Mouse (Mus musculus): ENCODE data around the gene Mtfr1l. TPM values are rescaled to one million over a fixed set of nuclear protein-coding genes. Genes with fewer than 3 reads are reported as not detected.
"Not testable (repeated sequence)": the region's sequence is repeated elsewhere in the genome, so short reads cannot be mapped to it uniquely, and the experiment has no call there.

Gene Mtfr1l
- polyA plus RNA-seq, 1 experiment from 2014 or later: 45.6 TPM

- no peak overlapping the region for H3K4me3 ChIP-seq (ENCODE audit: inconsistent target)
- peak overlapping the region; percentile 42 for H3K27ac ChIP-seq
- WGBS (ENCODE audit: missing documents): 82% methylated on average over 8 of the region's 8 CpGs
- no peaks in the 10 kb centered on the region for H3K36me3 ChIP-seq (ENCODE audit: inconsistent target)
- peaks cover 94% of the 10 kb centered on the region for H3K79me2 ChIP-seq (ENCODE audit: inconsistent target)
Observed at GRCm38 (mm10) chr4:134516981-134517380, 18.2 kb downstream of the Mtfr1l start.

GRCm38 (mm10) chr4:134515614-134516013 lies 19.6 kb downstream of the Mtfr1l start:
- H3K27ac ChIP-seq: no peak overlapping the region
- H3K36me3 ChIP-seq (ENCODE audit: inconsistent target): no peaks in the 10 kb centered on the region
- no peak overlapping the region for H3K4me3 ChIP-seq (ENCODE audit: inconsistent target)
- peaks cover 92% of the 10 kb centered on the region for H3K79me2 ChIP-seq (ENCODE audit: inconsistent target)
- 75% methylated on average over 7 of the region's 7 CpGs for WGBS (ENCODE audit: missing documents)

GRCm38 (mm10) chr4:134514309-134514930 lies 20.8 kb downstream of the Mtfr1l start:
- no peak overlapping the region for H3K4me3 ChIP-seq (ENCODE audit: inconsistent target)
- WGBS (ENCODE audit: missing documents): 95% methylated on average over 11 of the region's 11 CpGs

GRCm38 (mm10) chr4:134512798-134513197 lies 22.4 kb downstream of the Mtfr1l start:
- 3% methylated on average over 12 of the region's 15 CpGs for WGBS (ENCODE audit: missing documents)
- peaks cover 63% of the 10 kb centered on the region for H3K79me2 ChIP-seq (ENCODE audit: inconsistent target)
- H3K4me3 ChIP-seq (ENCODE audit: inconsistent target): peak overlapping the region; percentile 55
- peaks cover 5% of the 10 kb centered on the region for H3K36me3 ChIP-seq (ENCODE audit: inconsistent target)
- H3K27ac ChIP-seq: peak overlapping the region; percentile 35

More at GRCm38 (mm10) chr4:134514309-134514930, 20.8 kb downstream of the Mtfr1l start:
- Histone ChIP-seq H3K79me2 (ENCODE audit: inconsistent target) (peaks cover 80% of the 10 kb centered on the region), H3K27ac (no peak overlapping the region), H3K36me3 (ENCODE audit: inconsistent target) (no peaks in the 10 kb centered on the region)

DNA sequence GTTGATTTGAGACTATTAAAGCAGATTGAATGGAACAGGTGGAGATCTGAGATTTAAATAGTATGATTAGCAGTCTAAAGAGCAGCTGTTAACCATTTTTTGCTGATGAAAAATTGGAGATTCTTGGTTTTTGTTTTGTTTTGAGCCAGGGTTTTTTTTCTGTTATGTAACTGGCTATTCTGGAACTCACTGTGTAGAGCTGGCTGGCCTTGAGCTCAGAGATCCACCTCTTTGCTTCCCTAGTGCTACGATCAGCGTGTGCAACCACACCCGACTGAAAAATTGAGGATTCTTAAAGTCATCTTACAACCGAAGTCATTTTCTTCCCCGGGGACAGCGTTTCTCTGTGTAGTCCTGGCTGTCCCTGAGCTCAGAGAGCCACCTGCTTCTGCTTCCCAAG lies 23.5 kb downstream of the Mtfr1l start:
- Histone ChIP-seq H3K27ac (peak overlapping the region; percentile 48), H3K79me2 (ENCODE audit: inconsistent target) (peaks cover 63% of the 10 kb centered on the region), H3K4me3 (ENCODE audit: inconsistent target) (peak overlapping the region; percentile 55), H3K36me3 (ENCODE audit: inconsistent target) (peaks cover 13% of the 10 kb centered on the region)
- 34% methylated on average over 6 of the region's 6 CpGs for WGBS (ENCODE audit: missing documents)

DNA sequence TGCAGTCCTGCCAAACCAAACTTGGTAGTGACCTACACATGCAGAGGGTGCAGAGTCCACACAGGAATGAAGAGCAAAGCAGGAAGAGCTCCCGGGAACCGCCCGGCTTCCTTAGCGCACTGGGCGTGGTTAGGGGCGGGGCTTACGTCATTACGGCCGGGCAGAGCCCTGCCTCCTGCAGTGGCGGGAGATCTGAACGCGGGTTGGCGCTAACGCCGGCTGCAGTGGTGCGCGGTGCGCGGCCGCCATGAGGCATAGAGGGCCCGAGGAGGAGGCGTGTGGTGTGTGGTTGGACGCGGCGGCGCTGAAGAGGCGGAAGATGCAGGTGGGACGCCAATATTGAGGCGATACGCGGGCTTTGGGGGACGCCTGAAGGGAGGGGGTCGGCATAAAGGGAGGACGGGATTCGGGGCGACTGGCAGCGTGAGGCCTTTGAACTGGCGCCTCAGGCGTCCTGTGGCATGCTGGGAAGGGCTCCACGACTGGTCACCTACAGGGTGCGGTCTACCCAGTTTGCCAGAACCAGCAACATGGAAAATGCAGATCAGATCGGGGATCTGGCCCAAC lies 24.3 kb downstream of the Mtfr1l start, which contains the start of gene Aunip:
Gene Aunip, plus strand, starts transcription at position 155 of the 567 bp plus-strand sequence.
- Histone ChIP-seq H3K79me2 (ENCODE audit: inconsistent target) (peaks cover 56% of the 10 kb centered on the region), H3K36me3 (ENCODE audit: inconsistent target) (peaks cover 13% of the 10 kb centered on the region), H3K4me3 (ENCODE audit: inconsistent target) (peak within 1 kb of the TSS; percentile 55), H3K27ac (peak within 1 kb of the TSS; percentile 48)
- WGBS (ENCODE audit: missing documents): under 1% methylated on average over 42 of the region's 42 CpGs

- WGBS (ENCODE audit: missing documents): 93% methylated on average over 4 of the region's 4 CpGs
- H3K27ac ChIP-seq: no peak overlapping the region
Observed at GRCm38 (mm10) chr4:134510396-134510795, 24.8 kb downstream of the Mtfr1l start.

GRCm38 (mm10) chr4:134506713-134507112 lies 28.5 kb downstream of the Mtfr1l start:
- Histone ChIP-seq H3K27ac (no peak overlapping the region), H3K4me3 (ENCODE audit: inconsistent target) (no peak overlapping the region), H3K79me2 (ENCODE audit: inconsistent target) (peaks cover 49% of the 10 kb centered on the region), H3K36me3 (ENCODE audit: inconsistent target) (peaks cover 13% of the 10 kb centered on the region)
- WGBS (ENCODE audit: missing documents): 94% methylated on average over 19 of the region's 19 CpGs

More at GRCm38 (mm10) chr4:134510396-134510795, 24.8 kb downstream of the Mtfr1l start:
- Histone ChIP-seq H3K36me3 (ENCODE audit: inconsistent target) (peaks cover 13% of the 10 kb centered on the region), H3K4me3 (ENCODE audit: inconsistent target) (no peak overlapping the region), H3K79me2 (ENCODE audit: inconsistent target) (peaks cover 53% of the 10 kb centered on the region)

DNA sequence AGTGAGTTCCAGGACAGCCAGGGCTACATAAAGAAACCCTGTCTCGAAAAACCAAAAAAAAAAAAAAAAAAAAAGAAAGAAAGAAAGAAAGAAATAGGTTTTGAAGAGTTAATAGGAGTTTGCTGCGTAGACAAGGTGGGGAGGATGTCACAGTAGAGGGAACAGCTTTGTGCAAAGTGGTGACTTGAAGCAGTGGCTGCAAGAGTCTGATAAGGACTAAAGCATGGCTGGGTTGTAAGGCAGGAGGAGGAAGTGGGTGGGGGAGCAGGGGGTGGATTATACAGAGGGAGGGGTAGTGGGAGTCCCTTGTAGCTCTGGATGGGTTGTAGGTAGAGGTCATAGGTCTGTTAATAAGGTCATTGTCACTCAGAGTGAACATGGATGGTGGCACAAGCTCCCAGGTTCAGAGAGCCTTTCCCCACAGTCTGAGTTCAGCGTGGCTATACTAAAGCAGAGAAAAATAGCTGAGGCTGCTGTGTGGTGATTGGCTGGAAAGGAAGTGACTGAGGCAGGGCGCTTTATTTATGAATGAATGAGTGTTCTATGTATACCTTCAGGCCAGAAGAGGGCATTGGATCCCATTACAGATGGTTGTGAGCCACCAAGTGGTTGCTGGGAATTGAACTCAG lies 29.1 kb downstream of the Mtfr1l start:
- no peak overlapping the region for H3K27ac ChIP-seq
- H3K79me2 ChIP-seq (ENCODE audit: inconsistent target): peaks cover 51% of the 10 kb centered on the region
- no peak overlapping the region for H3K4me3 ChIP-seq (ENCODE audit: inconsistent target)
- 75% methylated on average over 3 of the region's 4 CpGs for WGBS (ENCODE audit: missing documents)
- H3K36me3 ChIP-seq (ENCODE audit: inconsistent target): peaks cover 17% of the 10 kb centered on the region

- 78% methylated on average over 4 of the region's 4 CpGs for WGBS (ENCODE audit: missing documents)
- H3K27ac ChIP-seq: no peak overlapping the region
- peaks cover 59% of the 10 kb centered on the region for H3K79me2 ChIP-seq (ENCODE audit: inconsistent target)
- no peak overlapping the region for H3K4me3 ChIP-seq (ENCODE audit: inconsistent target)
- peaks cover 25% of the 10 kb centered on the region for H3K36me3 ChIP-seq (ENCODE audit: inconsistent target)
Observed at GRCm38 (mm10) chr4:134505303-134505789, 29.8 kb downstream of the Mtfr1l start.

DNA sequence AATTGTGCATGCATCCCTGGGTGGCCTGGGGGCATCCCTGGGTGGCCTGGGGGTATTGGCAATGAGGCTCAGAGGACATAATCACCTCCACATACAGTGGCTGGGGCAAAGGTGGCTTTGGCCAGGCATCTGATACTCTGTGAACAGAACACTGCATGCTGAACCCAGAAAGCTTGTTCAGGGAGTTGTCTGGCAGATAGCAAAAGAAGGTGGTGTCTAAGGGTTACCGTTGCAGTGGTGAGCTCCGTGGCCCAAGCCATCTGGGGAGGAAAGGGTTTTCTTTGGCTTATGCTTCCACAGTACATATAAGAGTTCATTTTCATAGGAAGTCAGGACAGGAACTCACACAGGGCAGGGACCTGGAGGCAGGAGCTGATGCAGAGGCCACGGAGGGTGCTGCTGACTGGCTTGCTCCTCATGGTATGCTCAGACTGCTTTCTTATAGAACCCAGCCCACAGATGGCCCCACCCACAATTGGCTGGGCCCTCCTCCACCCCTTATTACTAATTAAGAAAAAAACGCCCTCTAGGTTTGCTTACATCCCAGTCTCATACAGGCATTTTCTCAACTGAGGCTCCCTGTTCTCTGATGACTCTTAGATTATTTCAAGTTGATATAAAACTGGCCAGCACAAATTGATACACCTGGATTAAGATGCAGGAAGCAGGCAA lies 31.4 kb downstream of the Mtfr1l start:
- 92% methylated on average over 4 of the region's 4 CpGs for WGBS (ENCODE audit: missing documents)
- H3K27ac ChIP-seq: no peak overlapping the region
- H3K4me3 ChIP-seq (ENCODE audit: inconsistent target): no peak overlapping the region
- H3K79me2 ChIP-seq (ENCODE audit: inconsistent target): peaks cover 74% of the 10 kb centered on the region
- H3K36me3 ChIP-seq (ENCODE audit: inconsistent target): peaks cover 26% of the 10 kb centered on the region

- 97% methylated on average over 6 of the region's 6 CpGs for WGBS (ENCODE audit: missing documents)
- Histone ChIP-seq H3K36me3 (ENCODE audit: inconsistent target) (peaks cover 13% of the 10 kb centered on the region; the same call in 1 of the 2 replicates), H3K79me2 (ENCODE audit: inconsistent target) (peaks cover 82% of the 10 kb centered on the region), H3K27ac (no peak overlapping the region), H3K4me3 (ENCODE audit: inconsistent target) (no peak overlapping the region)
Observed at GRCm38 (mm10) chr4:134501095-134501494, 34.1 kb downstream of the Mtfr1l start.

- peaks cover 13% of the 10 kb centered on the region; the same call in 1 of the 2 replicates for H3K36me3 ChIP-seq (ENCODE audit: inconsistent target)
- WGBS (ENCODE audit: missing documents): 39% methylated on average over 6 of the region's 6 CpGs
- not testable (repeated sequence) for H3K27ac ChIP-seq; H3K4me3 ChIP-seq (ENCODE audit: inconsistent target)
- peaks cover 70% of the 10 kb centered on the region for H3K79me2 ChIP-seq (ENCODE audit: inconsistent target)
Observed at GRCm38 (mm10) chr4:134498983-134499382, 36.2 kb downstream of the Mtfr1l start.

GRCm38 (mm10) chr4:134497986-134498731 lies 37.0 kb downstream of the Mtfr1l start:
- Histone ChIP-seq H3K27ac (peak overlapping the region; percentile 91), H3K4me3 (ENCODE audit: inconsistent target) (peak overlapping the region; percentile 51)

More at GRCm38 (mm10) chr4:134497986-134498731, 37.0 kb downstream of the Mtfr1l start:
- H3K79me2 ChIP-seq (ENCODE audit: inconsistent target): peaks cover 62% of the 10 kb centered on the region
- peaks cover 13% of the 10 kb centered on the region; the same call in 1 of the 2 replicates for H3K36me3 ChIP-seq (ENCODE audit: inconsistent target)
- 39% methylated on average over 9 of the region's 12 CpGs for WGBS (ENCODE audit: missing documents)
